Mouse (Mus musculus) liver, adult 2 months (tissue): ENCODE measurements around the gene Prr22.

ENCODE experiments used
- CTCF ChIP-seq: fragments of 200-500 bp; IDR thresholded peaks from 2 replicates; pipeline ENCODE4 v1.5.1; 2011; ENCODE audit warnings: low read depth, low read length, control low read depth
- POLR2A ChIP-seq: fragments of 200-500 bp; IDR thresholded peaks from 2 replicates; pipeline ENCODE4 v1.6.1; 2011; ENCODE audit warnings: low read length, control low read depth; ENCODE audit not compliant: insufficient read depth; ENCODE audit errors: extremely low read depth

- TF ChIP-seq CTCF (no peak), POLR2A (no peak)
These were observed 12.5 kb upstream of the Prr22 start, which contains the start of gene Nrtn for GRCm38 (mm10) chr17:56757416-56758123.
